Mouse (Mus musculus) intestine, embryonic 16.5 days (tissue): ENCODE measurements at regions not wholly inside any gene's neighbourhood (a gene's known extent, or its start where the extent isn't known, plus 50 kb on each side); places are given as distances from the start of the nearest gene placed in this dataset.

ENCODE experiments used
- ATAC-seq: fragments of 200-750 bp; cut with Nextera tagmentation; 2 replicates; pipeline ENCODE4 v1.8.0; 2017; ENCODE audit warnings: moderate TSS enrichment, moderate library complexity
- H3K27ac ChIP-seq: fragments of 300-500 bp; sonication (generic); 2 replicates; pipeline ENCODE4 v1.5.1; 2014; ENCODE audit warnings: mild to moderate bottlenecking, low read length
- H3K27me3 ChIP-seq: fragments of 300-500 bp; sonication (generic); replicated peaks from 2 replicates; pipeline ENCODE4 v1.6.1; 2014; ENCODE audit warnings: low read length, control low read depth, mixed read lengths; ENCODE audit not compliant: control insufficient read depth, insufficient read depth
- H3K36me3 ChIP-seq: fragments of 300-500 bp; sonication (generic); 2 replicates; pipeline ENCODE4 v1.6.1; 2014; ENCODE audit warnings: low read length, control low read depth; ENCODE audit not compliant: control insufficient read depth, insufficient read depth
- H3K4me1 ChIP-seq: fragments of 300-500 bp; sonication (generic); 2 replicates; pipeline ENCODE4 v1.6.1; 2014; ENCODE audit warnings: low read length, control low read depth, mixed read lengths; ENCODE audit not compliant: control insufficient read depth, insufficient read depth
- H3K4me2 ChIP-seq: fragments of 300-500 bp; sonication (generic); 2 replicates; pipeline ENCODE4 v1.6.1; 2014; ENCODE audit warnings: low read depth, low read length, control low read depth
- H3K4me3 ChIP-seq: fragments of 300-500 bp; sonication (generic); 2 replicates; pipeline ENCODE4 v1.5.1; 2014; ENCODE audit warnings: mild to moderate bottlenecking, low read length
- H3K9ac ChIP-seq: fragments of 300-500 bp; sonication (generic); 2 replicates; pipeline ENCODE4 v1.6.1; 2014; ENCODE audit warnings: low read depth, low read length
- H3K9me3 ChIP-seq: fragments of 300-500 bp; sonication (generic); 2 replicates; pipeline ENCODE4 v1.6.1; 2016; ENCODE audit warnings: low read length, control low read depth; ENCODE audit not compliant: control insufficient read depth
- WGBS: fragments of 180-500 bp; shearing (Covaris S2); extraction: QIAGEN DNeasy Blood & Tissue Kit; methylation state at CpG from one replicate; pipeline ENCODE4 v1.1.7; 2014; 5-methylcytosine and 5-hydroxymethylcytosine counted together

DNA sequence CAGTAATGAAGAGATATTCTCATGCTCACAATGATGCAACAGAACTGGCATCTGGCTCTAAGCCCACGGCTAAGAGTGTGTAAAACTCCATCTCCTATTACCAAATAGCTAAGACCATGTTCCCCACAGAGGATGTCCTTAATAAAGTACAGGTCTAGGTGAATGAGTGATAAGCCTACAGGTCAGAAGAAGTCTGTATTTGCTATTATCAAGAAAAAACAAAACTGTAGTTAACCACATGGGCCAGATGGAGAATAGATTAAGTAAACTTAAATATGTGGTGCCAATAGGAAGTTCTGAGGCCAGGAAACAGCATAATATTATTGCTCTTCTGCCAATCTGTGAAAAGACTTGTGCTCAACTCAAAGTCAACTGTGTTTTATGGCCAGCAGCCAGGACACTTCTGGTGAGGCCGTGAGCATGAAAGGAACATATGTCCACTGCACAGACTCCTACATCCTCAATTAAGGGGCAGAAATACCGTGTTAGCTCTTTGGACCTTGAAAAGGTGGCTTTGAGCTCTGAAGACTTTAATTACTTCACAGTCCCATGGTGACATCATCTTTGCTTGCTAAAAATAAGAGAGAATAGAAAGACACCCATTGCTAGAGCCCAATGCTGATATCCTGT lies 549.1 kb upstream of the Dmac1 start:
- no peaks in the 10 kb centered on the region for H3K4me1 ChIP-seq
- H3K9me3 ChIP-seq: no peaks in the 10 kb centered on the region
- WGBS: 69% methylated on average over 3 of the region's 3 CpGs
- no peaks in the 10 kb centered on the region for H3K27me3 ChIP-seq
- no peak overlapping the region for H3K4me3 ChIP-seq
- no peak overlapping the region for H3K4me2 ChIP-seq
- H3K9ac ChIP-seq: no peak overlapping the region
- H3K27ac ChIP-seq: no peak overlapping the region
- no peak for ATAC-seq
- H3K36me3 ChIP-seq: no peaks in the 10 kb centered on the region

DNA sequence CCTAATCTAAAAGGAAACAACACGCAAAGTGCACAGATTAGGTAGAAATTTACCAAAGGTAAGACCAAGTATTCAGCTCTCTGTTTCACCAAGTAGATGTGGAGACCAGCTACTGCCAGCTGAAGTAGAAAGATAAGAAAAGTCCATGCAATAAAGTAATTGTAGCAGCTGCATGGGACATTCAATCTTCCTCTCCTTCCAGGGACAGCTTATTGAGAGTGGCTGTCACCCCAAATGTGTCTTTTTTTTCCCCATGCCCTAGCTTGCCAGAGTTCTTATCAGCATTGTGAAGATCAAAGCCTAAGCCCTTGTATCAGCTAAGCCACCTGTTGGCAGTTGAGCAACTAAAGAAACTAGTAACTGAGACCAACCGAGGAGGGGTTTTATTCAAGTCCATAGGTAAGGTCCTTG lies 541.1 kb upstream of the Dmac1 start:
- H3K4me3 ChIP-seq: no peak overlapping the region
- H3K36me3 ChIP-seq: no peaks in the 10 kb centered on the region
- H3K27ac ChIP-seq: 0 out of 2 replicates have a peak overlapping the region, but pooled peaks have one; percentile 1
- H3K9me3 ChIP-seq: no peaks in the 10 kb centered on the region
- WGBS: 41% methylated on average over 2 of the region's 2 CpGs
- H3K4me2 ChIP-seq: no peak overlapping the region
- no peaks in the 10 kb centered on the region for H3K4me1 ChIP-seq
- no peak overlapping the region for H3K9ac ChIP-seq
- no peaks in the 10 kb centered on the region for H3K27me3 ChIP-seq
- ATAC-seq: peak; percentile 96

DNA sequence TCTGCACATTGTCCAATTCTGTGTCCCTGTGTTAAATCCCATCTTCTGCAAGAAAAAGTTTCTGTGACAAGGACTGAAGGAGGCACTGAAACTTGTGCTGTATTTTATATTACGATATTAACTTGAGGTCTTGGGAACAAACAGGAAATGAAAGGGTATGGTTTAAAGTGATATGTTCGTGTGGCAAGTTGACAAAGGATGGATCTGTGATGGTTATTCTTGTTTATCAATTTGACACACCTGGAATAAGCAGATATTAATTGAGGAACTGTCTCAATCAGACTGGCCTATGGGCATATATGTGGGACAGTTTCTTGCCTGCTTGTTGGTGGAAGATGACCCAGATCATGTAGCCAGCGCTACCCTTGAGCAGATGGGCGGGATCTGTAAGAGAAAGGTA lies 537.9 kb upstream of the Dmac1 start:
- 87% methylated on average over 4 of the region's 4 CpGs for WGBS

DNA sequence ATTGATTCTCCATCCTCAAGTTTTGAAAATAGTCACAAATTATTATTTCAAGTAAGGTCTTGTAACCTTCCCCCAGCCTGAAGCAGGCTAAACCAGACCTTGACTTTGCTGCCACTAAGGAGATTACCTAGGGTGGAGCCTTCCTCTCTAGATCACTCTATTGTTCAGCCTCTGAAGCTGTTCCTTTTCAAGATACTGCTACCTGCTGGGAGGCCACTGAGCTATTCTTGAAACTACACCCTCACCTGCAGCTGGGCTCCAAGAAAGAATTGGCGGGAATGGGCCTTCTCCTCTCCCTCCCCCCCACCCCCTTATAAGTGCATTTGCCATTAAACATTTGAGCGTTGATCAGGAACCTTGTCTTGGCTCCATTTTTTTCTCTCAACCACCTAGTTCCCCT lies 534.2 kb upstream of the Dmac1 start:
- H3K4me1 ChIP-seq: no peaks in the 10 kb centered on the region
- H3K36me3 ChIP-seq: no peaks in the 10 kb centered on the region
- 67% methylated on average over 2 of the region's 2 CpGs for WGBS

More for the DNA sequence above, 537.9 kb upstream of the Dmac1 start:
- Histone ChIP-seq H3K4me3 (no peak overlapping the region), H3K9ac (no peak overlapping the region), H3K27ac (no peak overlapping the region), H3K4me2 (no peak overlapping the region), H3K4me1 (no peaks in the 10 kb centered on the region), H3K27me3 (no peaks in the 10 kb centered on the region), H3K36me3 (no peaks in the 10 kb centered on the region), H3K9me3 (no peaks in the 10 kb centered on the region)
- no peak for ATAC-seq

DNA sequence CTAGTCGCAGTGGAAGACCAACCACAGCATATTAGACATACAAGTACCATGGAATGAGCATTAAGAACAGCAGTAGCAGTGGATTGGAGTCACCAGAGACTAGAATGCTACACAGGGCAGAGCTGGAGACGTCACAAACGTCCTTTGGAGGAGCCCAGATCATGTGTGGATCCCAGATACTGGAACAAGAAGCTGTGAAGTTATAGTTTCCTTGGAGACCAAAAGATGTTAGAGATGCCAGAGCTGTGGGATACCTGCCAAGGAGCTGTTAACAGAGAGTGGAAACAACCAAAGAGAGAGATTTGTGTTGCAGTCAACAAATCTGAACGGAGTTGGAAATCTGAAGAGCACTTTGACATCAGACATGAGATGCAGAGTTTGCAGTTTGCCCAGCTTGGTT lies 523.8 kb upstream of the Dmac1 start:
- 83% methylated on average over 4 of the region's 4 CpGs for WGBS
- H3K4me3 ChIP-seq: no peak overlapping the region
- no peak overlapping the region for H3K9ac ChIP-seq
- H3K9me3 ChIP-seq: no peaks in the 10 kb centered on the region
- no peak overlapping the region for H3K27ac ChIP-seq
- no peaks in the 10 kb centered on the region for H3K36me3 ChIP-seq
- H3K27me3 ChIP-seq: no peaks in the 10 kb centered on the region
- ATAC-seq: no peak
- no peaks in the 10 kb centered on the region for H3K4me1 ChIP-seq
- no peak overlapping the region for H3K4me2 ChIP-seq

More for the DNA sequence above, 534.2 kb upstream of the Dmac1 start:
- H3K9me3 ChIP-seq: no peaks in the 10 kb centered on the region
- H3K9ac ChIP-seq: no peak overlapping the region
- ATAC-seq: no peak
- no peak overlapping the region for H3K4me3 ChIP-seq
- H3K27ac ChIP-seq: no peak overlapping the region
- H3K27me3 ChIP-seq: no peaks in the 10 kb centered on the region
- no peak overlapping the region for H3K4me2 ChIP-seq

DNA sequence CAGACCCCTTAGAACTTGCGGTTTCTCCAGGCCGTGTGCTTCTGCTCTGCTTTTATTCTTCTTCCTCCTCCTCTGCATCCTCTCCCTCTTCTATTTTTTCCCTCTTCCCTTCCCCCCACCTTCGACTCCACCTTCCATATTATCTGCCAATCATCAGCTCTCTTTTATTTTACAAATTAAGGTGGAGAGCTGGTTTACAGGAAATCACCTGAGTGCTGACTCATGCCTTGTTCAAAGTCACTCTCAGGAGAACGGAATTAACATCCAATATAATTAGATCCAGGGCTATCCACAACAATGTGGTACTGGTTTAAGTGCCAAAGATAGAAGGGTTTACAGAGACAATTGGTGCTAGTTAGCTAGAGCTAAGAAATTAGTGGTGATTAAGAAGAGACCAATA lies 523.1 kb upstream of the Dmac1 start:
- no peak overlapping the region for H3K27ac ChIP-seq
- no peaks in the 10 kb centered on the region for H3K27me3 ChIP-seq
- H3K9ac ChIP-seq: no peak overlapping the region
- no peaks in the 10 kb centered on the region for H3K9me3 ChIP-seq
- no peaks in the 10 kb centered on the region for H3K36me3 ChIP-seq
- no peak for ATAC-seq
- no peak overlapping the region for H3K4me2 ChIP-seq
- WGBS: 92% methylated on average over 4 of the region's 4 CpGs
- no peak overlapping the region for H3K4me3 ChIP-seq
- H3K4me1 ChIP-seq: no peaks in the 10 kb centered on the region

DNA sequence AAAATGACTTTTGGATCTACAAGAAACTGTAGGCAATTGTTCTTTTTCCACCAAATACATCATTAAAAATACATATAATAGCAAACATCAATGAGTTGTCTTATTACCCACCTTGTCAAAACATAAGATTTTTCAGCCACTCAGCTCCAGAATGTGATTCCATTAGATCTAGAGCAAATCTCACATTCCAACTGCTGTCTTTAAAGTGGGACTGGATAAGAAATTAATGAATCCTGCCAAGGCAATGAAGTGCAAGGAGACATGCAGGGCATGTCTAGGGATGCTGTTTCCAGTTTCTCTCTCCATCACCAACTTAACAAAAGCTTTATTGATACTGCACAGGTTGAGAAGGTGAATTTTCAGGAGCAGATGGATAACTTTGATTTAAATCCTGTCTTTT lies 513.7 kb upstream of the Dmac1 start:
- ATAC-seq: no peak
- no peak overlapping the region for H3K4me3 ChIP-seq

DNA sequence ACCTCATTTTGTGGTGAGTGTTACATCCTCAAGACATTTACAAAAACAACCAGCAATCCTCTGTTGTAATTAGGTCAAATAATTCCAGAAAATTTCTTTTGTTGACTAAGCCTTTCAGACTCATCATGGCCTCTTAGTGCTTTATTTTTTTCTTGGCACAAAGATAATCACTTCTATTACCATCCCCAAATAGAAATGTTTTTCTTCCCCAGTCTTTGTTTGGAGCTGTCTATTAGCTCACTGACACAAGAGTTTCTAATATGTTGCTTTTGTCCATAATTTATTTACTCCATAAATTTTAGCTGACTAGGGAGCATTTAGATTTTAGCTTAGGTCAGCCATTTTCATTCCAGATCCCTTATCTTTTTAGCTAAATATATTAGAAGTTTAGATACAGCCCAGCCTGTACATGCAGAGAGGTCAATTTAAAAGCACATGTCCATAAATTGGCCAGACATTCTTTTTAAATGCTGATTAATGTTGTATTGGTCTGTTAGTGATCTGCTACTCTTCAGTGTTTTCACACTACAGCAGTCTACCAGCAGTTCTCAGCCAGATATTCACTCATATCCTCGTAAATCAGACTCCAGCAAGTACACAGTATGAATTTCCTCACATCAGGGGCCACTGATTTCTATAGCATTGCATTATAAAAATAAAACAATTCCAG lies 513.0 kb upstream of the Dmac1 start:
- no peak overlapping the region for H3K27ac ChIP-seq
- WGBS: 74% methylated on average over 1 of the region's 1 CpGs
- no peaks in the 10 kb centered on the region for H3K27me3 ChIP-seq
- H3K4me3 ChIP-seq: no peak overlapping the region
- no peaks in the 10 kb centered on the region for H3K4me1 ChIP-seq
- no peak for ATAC-seq
- no peak overlapping the region for H3K9ac ChIP-seq
- no peak overlapping the region for H3K4me2 ChIP-seq
- H3K36me3 ChIP-seq: no peaks in the 10 kb centered on the region
- no peaks in the 10 kb centered on the region for H3K9me3 ChIP-seq

More for the DNA sequence above, 513.7 kb upstream of the Dmac1 start:
- no peaks in the 10 kb centered on the region for H3K36me3 ChIP-seq
- no peaks in the 10 kb centered on the region for H3K27me3 ChIP-seq
- no peak overlapping the region for H3K27ac ChIP-seq
- H3K9ac ChIP-seq: no peak overlapping the region
- H3K4me1 ChIP-seq: no peaks in the 10 kb centered on the region
- H3K4me2 ChIP-seq: no peak overlapping the region
- H3K9me3 ChIP-seq: no peaks in the 10 kb centered on the region

DNA sequence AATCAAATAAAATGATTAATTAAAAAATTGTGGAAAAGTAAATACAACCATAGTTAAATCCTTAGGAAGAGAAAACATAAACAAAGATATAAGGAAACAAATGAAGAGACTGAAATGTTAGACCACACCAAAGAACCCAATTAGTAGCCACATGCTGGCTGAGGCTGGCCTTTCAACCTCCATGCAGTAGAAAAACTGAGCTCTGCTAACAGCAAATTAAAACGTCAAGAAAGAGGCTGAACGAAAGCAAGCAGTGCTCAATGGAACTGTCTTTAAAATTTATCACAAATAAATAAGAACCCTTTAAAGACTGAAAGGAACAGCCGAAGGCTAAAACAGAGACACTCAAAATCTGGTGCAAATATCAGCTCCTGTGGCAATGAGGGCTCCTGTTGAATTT lies 509.3 kb upstream of the Dmac1 start:
- ATAC-seq: no peak
- Histone ChIP-seq H3K27me3 (no peaks in the 10 kb centered on the region), H3K4me2 (no peak overlapping the region), H3K36me3 (no peaks in the 10 kb centered on the region), H3K4me3 (no peak overlapping the region), H3K4me1 (no peaks in the 10 kb centered on the region), H3K9ac (no peak overlapping the region), H3K9me3 (no peaks in the 10 kb centered on the region), H3K27ac (no peak overlapping the region)
- WGBS: 54% methylated on average over 3 of the region's 3 CpGs

DNA sequence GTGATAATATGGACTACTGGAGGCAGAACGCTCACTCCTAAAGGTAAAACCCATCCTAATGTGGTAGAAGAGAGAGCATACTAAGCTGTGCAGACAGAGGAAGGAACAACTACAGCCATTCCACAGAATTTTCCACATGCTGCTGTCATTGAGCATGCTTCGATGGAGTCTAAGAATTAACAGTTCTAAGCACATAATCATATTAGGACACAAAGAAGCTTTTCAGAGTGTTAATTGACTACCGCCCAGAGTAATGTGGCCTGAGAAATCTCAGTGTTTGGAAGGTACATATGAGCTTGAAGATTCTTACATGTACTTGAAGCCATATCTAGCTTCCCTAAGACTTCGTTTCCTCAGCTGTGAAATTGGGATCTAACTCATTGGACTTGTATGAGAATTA lies 508.3 kb upstream of the Dmac1 start:
- 95% methylated on average over 4 of the region's 4 CpGs for WGBS
- no peak overlapping the region for H3K27ac ChIP-seq
- no peaks in the 10 kb centered on the region for H3K9me3 ChIP-seq
- H3K4me1 ChIP-seq: no peaks in the 10 kb centered on the region
- H3K4me2 ChIP-seq: no peak overlapping the region
- no peaks in the 10 kb centered on the region for H3K36me3 ChIP-seq
- no peak overlapping the region for H3K9ac ChIP-seq
- no peaks in the 10 kb centered on the region for H3K27me3 ChIP-seq
- ATAC-seq: no peak
- H3K4me3 ChIP-seq: no peak overlapping the region
